Mouse (Mus musculus) liver, embryonic 14.5 days (tissue): Measurements from ENCODE around the gene Shisa8. TPM values are rescaled to one million over a fixed set of nuclear protein-coding genes. Genes with fewer than 3 reads are reported as not detected.

ENCODE experiments used
- ATAC-seq: fragments of 200-750 bp; cut with Nextera tagmentation; 2 replicates; pipeline ENCODE4 v1.8.0; 2017; ENCODE audit warnings: moderate number of reproducible peaks, mild to moderate bottlenecking, moderate library complexity; ENCODE audit not compliant: insufficient read depth
- DNase-seq, 3 experiments: peaks; one replicate each; pipeline ENCODE4 v3.0.0-alpha.2; 2012 to 2013; ENCODE audit warnings: low read depth in 3 of 3, low spot score in 3 of 3
- H3K27ac ChIP-seq: fragments of 300-500 bp; sonication (generic); 2 replicates; pipeline ENCODE4 v1.5.1; 2014; ENCODE audit warnings: moderate library complexity, mild to moderate bottlenecking, control low read depth, inconsistent platforms
- H3K27me3 ChIP-seq: fragments of 300-500 bp; sonication (generic); 2 replicates; pipeline ENCODE4 v1.6.1; 2014; ENCODE audit warnings: mild to moderate bottlenecking, low read length, moderate library complexity; ENCODE audit not compliant: control insufficient read depth, insufficient read depth
- H3K36me3 ChIP-seq: fragments of 300-500 bp; sonication (generic); replicated peaks from 2 replicates; pipeline ENCODE4 v1.6.1; 2014; ENCODE audit warnings: low read depth; ENCODE audit not compliant: control insufficient read depth, insufficient read depth
- H3K4me1 ChIP-seq, 2 experiments: fragments of 200-500 bp in 1 of 2; fragments of 300-500 bp in 1 of 2; sonication (generic) in 1 of 2; replicated peaks; 2 replicates each; pipeline ENCODE4 v1.6.1; 2012 to 2014; ENCODE audit warnings: antibody characterized with exemption in 1 of 2, inconsistent platforms in 1 of 2, low read length in 1 of 2; ENCODE audit not compliant: control insufficient read depth in 2 of 2, insufficient read depth in 2 of 2
- H3K4me2 ChIP-seq: fragments of 300-500 bp; sonication (generic); 2 replicates; pipeline ENCODE4 v1.6.1; 2014; ENCODE audit warnings: low read depth, mild to moderate bottlenecking, control low read depth, moderate library complexity
- H3K4me3 ChIP-seq, 2 experiments: fragments of 200-500 bp in 1 of 2; fragments of 300-500 bp in 1 of 2; sonication (generic) in 1 of 2; 2 replicates each; pipeline ENCODE4 v1.5.1; 2012 to 2014; ENCODE audit warnings: low read depth in 2 of 2, low read length in 2 of 2, mild to moderate bottlenecking in 2 of 2, control low read depth in 1 of 2, inconsistent platforms in 1 of 2, moderate library complexity in 1 of 2; ENCODE audit not compliant: insufficient read depth in 1 of 2
- H3K9ac ChIP-seq: fragments of 300-500 bp; sonication (generic); replicated peaks from 2 replicates; pipeline ENCODE4 v1.6.1; 2014; ENCODE audit warnings: mild to moderate bottlenecking, control low read depth, moderate library complexity
- H3K9me3 ChIP-seq: fragments of 300-500 bp; sonication (generic); 2 replicates; pipeline ENCODE4 v1.6.1; 2016; ENCODE audit warnings: low read length, mixed read lengths; ENCODE audit not compliant: control insufficient read depth
- CTCF ChIP-seq: IDR thresholded peaks from 2 replicates; pipeline ENCODE4 v1.5.1; 2016; ENCODE audit warnings: antibody characterized with exemption, low read depth, control low read depth
- EP300 ChIP-seq: IDR thresholded peaks from 2 replicates; pipeline ENCODE4 v1.6.1; 2016; ENCODE audit warnings: antibody characterized with exemption, low read depth
- WGBS: fragments of 180-500 bp; shearing (Covaris S2); extraction: QIAGEN DNeasy Blood & Tissue Kit; methylation state at CpG from one replicate; pipeline ENCODE4 v1.1.7; 2014; ENCODE audit not compliant: insufficient replicate concordance; 5-methylcytosine and 5-hydroxymethylcytosine counted together
- polyA plus RNA-seq, 2 experiments: library from polyadenylated mRNA; depleted of rRNA in 1 of 2; stranded (reverse) in 1 of 2; unstranded in 1 of 2; fragments of >200 nt; fragmentation: Nextera tagmentation in 1 of 2; extraction: Ambion mirVana in 1 of 2; gene quantifications; 2 replicates each; pipeline versions ENCODE4 v1.2.1 to v1.2.3; 2012 to 2014

Shisa8 gene
- polyA plus RNA-seq, 2 experiments, result 0.05 to 0.15 TPM

- 1% methylated on average over 41 of the region's 44 CpGs for WGBS
- peak; percentile 72 for ATAC-seq
- peak within 1 kb of the TSS; percentile 15 for H3K9ac ChIP-seq
Measured at GRCm38 (mm10) chr15:82223657-82224601, 11.3 kb upstream of the Shisa8 start, which contains the start of gene Tnfrsf13c. Tnfrsf13c (minus strand) TSS chr15:82224369.

GRCm38 (mm10) chr15:82223251-82223650, 10.6 kb upstream of the Shisa8 start:
- Histone ChIP-seq H3K4me3 (peak overlapping the region in 1 of 2 experiments; percentile 2; a peak in 1 of 4 replicates), H3K9ac (no peak overlapping the region), H3K4me1 (peaks cover 6 to 13% of the 10 kb centered on the region in 2 experiments), H3K4me2 (peak overlapping the region; percentile 72; the same call in 1 of the 2 replicates), H3K36me3 (no peaks in the 10 kb centered on the region), H3K9me3 (no peaks in the 10 kb centered on the region), H3K27me3 (peaks cover 24% of the 10 kb centered on the region), H3K27ac (no peak overlapping the region)
- DNase-seq, result no peak
- 23% methylated on average over 7 of the region's 7 CpGs for WGBS
- TF ChIP-seq CTCF (no peak), EP300 (no peak)
- no peak for ATAC-seq

More at GRCm38 (mm10) chr15:82223657-82224601, 11.3 kb upstream of the Shisa8 start, which contains the start of gene Tnfrsf13c:
- H3K4me3 ChIP-seq, result peak within 1 kb of the TSS; percentile 31 to 45
- no peak within 1 kb of the TSS for H3K27ac ChIP-seq
- peak within 1 kb of the TSS; percentile 72 for H3K4me2 ChIP-seq
- DNase-seq, result peak in 1 of 3 experiments; percentile 49
- TF ChIP-seq CTCF (no peak), EP300 (no peak)
- peaks cover 24% of the 10 kb centered on the region for H3K27me3 ChIP-seq
- peaks cover 6 to 13% of the 10 kb centered on the region in 2 experiments for H3K4me1 ChIP-seq
- no peaks in the 10 kb centered on the region for H3K36me3 ChIP-seq
- no peaks in the 10 kb centered on the region for H3K9me3 ChIP-seq

- Histone ChIP-seq H3K4me3 (no peak overlapping the region), H3K9ac (no peak overlapping the region), H3K36me3 (no peaks in the 10 kb centered on the region), H3K4me2 (no peak overlapping the region), H3K4me1 (peaks cover 6 to 13% of the 10 kb centered on the region in 2 experiments), H3K27me3 (peaks cover 29% of the 10 kb centered on the region), H3K27ac (no peak overlapping the region), H3K9me3 (no peaks in the 10 kb centered on the region)
- DNase-seq, result no peak
- ATAC-seq, result no peak
- WGBS, result 62% methylated on average over 14 of the region's 14 CpGs
- TF ChIP-seq EP300 (no peak), CTCF (peak; percentile 24; the same call in 1 of the 2 replicates)
Measured at GRCm38 (mm10) chr15:82221104-82221860, 8.7 kb upstream of the Shisa8 start.

- DNase-seq (no peak), ATAC-seq (no peak)
- Histone ChIP-seq H3K9ac (no peak overlapping the region), H3K4me2 (no peak overlapping the region), H3K9me3 (no peaks in the 10 kb centered on the region), H3K27ac (no peak overlapping the region), H3K4me3 (no peak overlapping the region), H3K36me3 (no peaks in the 10 kb centered on the region), H3K27me3 (peaks cover 35% of the 10 kb centered on the region), H3K4me1 (peaks cover 6 to 10% of the 10 kb centered on the region in 2 experiments)
- WGBS, result 58% methylated on average over 12 of the region's 12 CpGs
- TF ChIP-seq EP300 (no peak), CTCF (no peak)
Measured at GRCm38 (mm10) chr15:82220003-82220675, 7.5 kb upstream of the Shisa8 start.
